22 mouse cellular contexts compared by ENCODE assay signal in genomic region chr12:110385031-110385430, GRCm38 (mm10).
DNase-seq lines count a peak whose midpoint lies in the region; ATAC-seq lines count a peak whose summit lies in the region.
"Had no signal": no experiment of that assay in that cellular context is flagged by ENCODE, and none has a peak within 500 bp of the region (broad histone marks: within the 10 kb centered on the region; RNA-seq: fewer than 3 reads in every experiment).

No protein-coding gene starts in this region.

- WGBS in hindbrain, embryonic 12.5 days = 60% methylated on average over 20 of the region's 20 CpGs
- 74% methylated on average over 20 of the region's 20 CpGs for WGBS in hindbrain, embryonic 11.5 days
- 21% methylated on average over 20 of the region's 20 CpGs for WGBS in forebrain, embryonic 16.5 days
- WGBS in midbrain, embryonic 16.5 days = 41% methylated on average over 20 of the region's 20 CpGs
- WGBS in intestine, embryonic 16.5 days = 83% methylated on average over 20 of the region's 20 CpGs

- H3K27me3 ChIP-seq in hindbrain, embryonic 12.5 days = no peaks in the 10 kb centered on the region; the same call in 1 of the 2 replicates
- H3K27me3 ChIP-seq in hindbrain, embryonic 11.5 days (ENCODE audit: control insufficient read depth, insufficient read depth, low read length) = no peaks in the 10 kb centered on the region
- H3K27me3 ChIP-seq in forebrain, embryonic 16.5 days (replicated peaks; ENCODE audit: control insufficient read depth, insufficient read depth, low read length) = no peaks in the 10 kb centered on the region
- no peaks in the 10 kb centered on the region for H3K27me3 ChIP-seq in midbrain, embryonic 16.5 days (ENCODE audit: control insufficient read depth, insufficient read depth, low read depth, low read length)
- no peaks in the 10 kb centered on the region for H3K27me3 ChIP-seq in intestine, embryonic 16.5 days (replicated peaks; ENCODE audit: control insufficient read depth, insufficient read depth, low read length)
- H3K27me3 ChIP-seq: intestine, embryonic 15.5 days; liver, embryonic 15.5 days had no signal

- H3K4me3 ChIP-seq in hindbrain, embryonic 12.5 days = no peak overlapping the region
- H3K4me3 ChIP-seq in hindbrain, embryonic 11.5 days (ENCODE audit: low read depth, low read length) = no peak overlapping the region
- H3K4me3 ChIP-seq in forebrain, embryonic 16.5 days (replicated peaks; ENCODE audit: low read length) = peak overlapping the region; percentile 2; the same call in 1 of the 2 replicates
- no peak overlapping the region for H3K4me3 ChIP-seq in midbrain, embryonic 16.5 days (ENCODE audit: low read depth, low read length)
- H3K4me3 ChIP-seq in intestine, embryonic 16.5 days (ENCODE audit: low read length) = no peak overlapping the region
- H3K4me3 ChIP-seq: gastrocnemius, adult 2 months; intestine, embryonic 15.5 days; limb, embryonic 15.5 days; liver, embryonic 15.5 days had no signal

- no peaks in the 10 kb centered on the region for H3K9me3 ChIP-seq in hindbrain, embryonic 12.5 days (replicated peaks)
- no peaks in the 10 kb centered on the region for H3K9me3 ChIP-seq in hindbrain, embryonic 11.5 days (ENCODE audit: control insufficient read depth, low read length)
- H3K9me3 ChIP-seq in forebrain, embryonic 16.5 days (ENCODE audit: control insufficient read depth, low read length) = no peaks in the 10 kb centered on the region
- no peaks in the 10 kb centered on the region for H3K9me3 ChIP-seq in midbrain, embryonic 16.5 days (replicated peaks; ENCODE audit: control insufficient read depth, low read length, poor library complexity, severe bottlenecking)
- H3K9me3 ChIP-seq in intestine, embryonic 16.5 days (ENCODE audit: control insufficient read depth, low read length) = no peaks in the 10 kb centered on the region
- H3K9me3 ChIP-seq: intestine, embryonic 15.5 days; limb, embryonic 15.5 days; liver, embryonic 15.5 days had no signal

- H3K36me3 ChIP-seq in hindbrain, embryonic 12.5 days = no peaks in the 10 kb centered on the region
- H3K36me3 ChIP-seq in hindbrain, embryonic 11.5 days (ENCODE audit: control insufficient read depth, insufficient read depth, low read length) = no peaks in the 10 kb centered on the region
- no peaks in the 10 kb centered on the region for H3K36me3 ChIP-seq in forebrain, embryonic 16.5 days (ENCODE audit: control insufficient read depth, insufficient read depth)
- no peaks in the 10 kb centered on the region for H3K36me3 ChIP-seq in midbrain, embryonic 16.5 days (ENCODE audit: control insufficient read depth, insufficient read depth, low read length)
- H3K36me3 ChIP-seq in intestine, embryonic 16.5 days (ENCODE audit: control insufficient read depth, insufficient read depth, low read length) = no peaks in the 10 kb centered on the region
- H3K36me3 ChIP-seq: G1E; intestine, embryonic 15.5 days; limb, embryonic 15.5 days; liver, embryonic 15.5 days had no signal

- no peak overlapping the region for H3K9ac ChIP-seq in hindbrain, embryonic 12.5 days
- no peak overlapping the region for H3K9ac ChIP-seq in hindbrain, embryonic 11.5 days (ENCODE audit: low read depth, low read length)
- no peak overlapping the region for H3K9ac ChIP-seq in forebrain, embryonic 16.5 days (replicated peaks; ENCODE audit: low read depth, low read length)
- no peak overlapping the region for H3K9ac ChIP-seq in midbrain, embryonic 16.5 days (ENCODE audit: low read depth, low read length)
- no peak overlapping the region for H3K9ac ChIP-seq in intestine, embryonic 16.5 days (ENCODE audit: low read depth, low read length)
- H3K9ac ChIP-seq: intestine, embryonic 15.5 days; limb, embryonic 15.5 days; liver, embryonic 15.5 days had no signal

- no peak for ATAC-seq in hindbrain, embryonic 12.5 days (ENCODE audit: low FRiP score)
- ATAC-seq in hindbrain, embryonic 11.5 days (ENCODE audit: low FRiP score) = no peak
- no peak for ATAC-seq in forebrain, embryonic 16.5 days
- no peak for ATAC-seq in midbrain, embryonic 16.5 days
- ATAC-seq in intestine, embryonic 16.5 days = no peak
- no peak for ATAC-seq in megakaryocyte-erythroid progenitor cell, adult 5-6 weeks (replicated peaks; ENCODE audit: low FRiP score, low TSS enrichment, poor library complexity, severe bottlenecking)
- ATAC-seq: intestine, embryonic 15.5 days; lung, postnatal 0 days had no signal

- H3K4me1 ChIP-seq in hindbrain, embryonic 12.5 days = peaks cover 12% of the 10 kb centered on the region; the same call in 1 of the 2 replicates
- H3K4me1 ChIP-seq in hindbrain, embryonic 11.5 days (replicated peaks; ENCODE audit: control insufficient read depth, insufficient read depth, low read length) = no peaks in the 10 kb centered on the region
- peaks cover 16% of the 10 kb centered on the region for H3K4me1 ChIP-seq in forebrain, embryonic 16.5 days (replicated peaks; ENCODE audit: control insufficient read depth, insufficient read depth, low read length)
- H3K4me1 ChIP-seq in midbrain, embryonic 16.5 days (ENCODE audit: control insufficient read depth, insufficient read depth, low read length) = peaks cover 6% of the 10 kb centered on the region
- no peaks in the 10 kb centered on the region for H3K4me1 ChIP-seq in intestine, embryonic 16.5 days (ENCODE audit: control insufficient read depth, insufficient read depth, low read length)
- H3K4me1 ChIP-seq: liver, embryonic 15.5 days had no signal

- H3K27ac ChIP-seq in hindbrain, embryonic 12.5 days = 0 out of 2 replicates have a peak overlapping the region, but pooled peaks have one; percentile 48
- H3K27ac ChIP-seq in hindbrain, embryonic 11.5 days (ENCODE audit: low read depth, low read length) = no peak overlapping the region
- H3K27ac ChIP-seq in forebrain, embryonic 16.5 days (ENCODE audit: low read length) = no peak overlapping the region
- no peak overlapping the region for H3K27ac ChIP-seq in midbrain, embryonic 16.5 days (ENCODE audit: low read length)
- H3K27ac ChIP-seq in intestine, embryonic 16.5 days (ENCODE audit: low read length) = no peak overlapping the region
- H3K27ac ChIP-seq: gastrocnemius, adult 2 months; intestine, embryonic 15.5 days; kidney, postnatal 0 days; limb, embryonic 15.5 days; liver, embryonic 15.5 days; stomach, postnatal 0 days had no signal

- DNase-seq in hindbrain, embryonic 11.5 days (ENCODE audit: low spot score) = no peak
- peak; percentile 12 for DNase-seq in brain, adult 2 months (ENCODE audit: low read depth, low spot score)
- DNase-seq in ovary, adult 18-20 months (ENCODE audit: low spot score) = no peak
- DNase-seq: adrenal gland, postnatal 14 days; cerebellum, adult 11-12 months; cerebellum, postnatal 36 days; gastrocnemius, adult 2 months; heart, adult 18-20 months; heart, postnatal 36 days; layer of hippocampus, postnatal 36 days had no signal

- H3K4me2 ChIP-seq in hindbrain, embryonic 12.5 days (replicated peaks) = no peak overlapping the region
- H3K4me2 ChIP-seq in hindbrain, embryonic 11.5 days (replicated peaks; ENCODE audit: low read depth, low read length) = no peak overlapping the region
- H3K4me2 ChIP-seq in forebrain, embryonic 16.5 days (ENCODE audit: low read length) = peak overlapping the region; percentile 42
- H3K4me2 ChIP-seq in midbrain, embryonic 16.5 days (ENCODE audit: low read length) = peak overlapping the region; percentile 5; the same call in 1 of the 2 replicates
- no peak overlapping the region for H3K4me2 ChIP-seq in intestine, embryonic 16.5 days (ENCODE audit: low read depth, low read length)
- H3K4me2 ChIP-seq: intestine, embryonic 15.5 days; limb, embryonic 15.5 days; liver, embryonic 15.5 days had no signal

Comparison
In these comparisons a context has a peak if more than half of its experiments do, and no peak if none do; other contexts are left out.
1. H3K4me2 ChIP-seq: peak in forebrain, embryonic 16.5 days (single experiment) and midbrain, embryonic 16.5 days (single experiment); none in hindbrain, embryonic 12.5 days (single experiment), hindbrain, embryonic 11.5 days (single experiment) and intestine, embryonic 16.5 days (single experiment).